Mouse (Mus musculus) kidney, postnatal 0 days (tissue): ENCODE data around the gene Frrs1. TPM values are rescaled to one million over a fixed set of nuclear protein-coding genes. Genes with fewer than 3 reads are reported as not detected.
A peak's percentile ranks its signal among the peaks of the same experiment; 100 is the strongest.
"Not testable (repeated sequence)": the region's sequence is repeated elsewhere in the genome, so short reads cannot be mapped to it uniquely, and the experiment has no call there.

Experiments
- ATAC-seq: fragments of 200-750 bp; cut with Nextera tagmentation; replicated peaks from 2 replicates; pipeline ENCODE4 v1.8.0; 2017; ENCODE audit warnings: low read depth, moderate number of reproducible peaks, moderate TSS enrichment, moderate library complexity; ENCODE audit not compliant: low FRiP score
- DNase-seq: peaks from one replicate; pipeline ENCODE4 v3.0.0-alpha.2; 2016; ENCODE audit warnings: low spot score
- H3K27ac ChIP-seq: fragments of 300-500 bp; sonication (generic); 2 replicates; pipeline ENCODE4 v1.5.1; 2014; ENCODE audit warnings: mild to moderate bottlenecking
- H3K27me3 ChIP-seq: fragments of 300-500 bp; sonication (generic); 2 replicates; pipeline ENCODE4 v1.6.1; 2014; ENCODE audit warnings: low read length, mixed read lengths; ENCODE audit not compliant: insufficient read depth
- H3K36me3 ChIP-seq: fragments of 300-500 bp; sonication (generic); 2 replicates; pipeline ENCODE4 v1.6.1; 2014; ENCODE audit warnings: low read length, mixed read lengths; ENCODE audit not compliant: insufficient read depth
- H3K4me1 ChIP-seq: fragments of 300-500 bp; sonication (generic); replicated peaks from 2 replicates; pipeline ENCODE4 v1.6.1; 2014; ENCODE audit warnings: antibody characterized with exemption, low read length, mixed read lengths; ENCODE audit not compliant: insufficient read depth
- H3K4me2 ChIP-seq: fragments of 300-500 bp; sonication (generic); 2 replicates; pipeline ENCODE4 v1.6.1; 2014; ENCODE audit warnings: mild to moderate bottlenecking, low read length, moderate library complexity, mixed read lengths
- H3K4me3 ChIP-seq: fragments of 300-500 bp; sonication (generic); replicated peaks from 2 replicates; pipeline ENCODE4 v1.5.1; 2014; ENCODE audit warnings: low read depth, low read length
- H3K9ac ChIP-seq: fragments of 300-500 bp; sonication (generic); 2 replicates; pipeline ENCODE4 v1.6.1; 2014; ENCODE audit warnings: low read depth, low read length
- H3K9me3 ChIP-seq: fragments of 300-500 bp; sonication (generic); replicated peaks from 2 replicates; pipeline ENCODE4 v1.6.1; 2016; ENCODE audit warnings: low read length, inconsistent platforms, mixed read lengths
- CTCF ChIP-seq: IDR thresholded peaks from 2 replicates; pipeline ENCODE4 v1.5.1; 2016; ENCODE audit warnings: antibody characterized with exemption, low read depth, mild to moderate bottlenecking, moderate library complexity
- WGBS: fragments of 180-500 bp; shearing (Covaris S2); extraction: QIAGEN DNeasy Blood & Tissue Kit; methylation state at CpG from one replicate; pipeline ENCODE4 v1.1.7; 2014; 5-methylcytosine and 5-hydroxymethylcytosine counted together
- polyA plus RNA-seq: library from polyadenylated mRNA; unstranded; fragments of >200 nt; fragmentation: Nextera tagmentation; extraction: Ambion mirVana; gene quantifications from 2 replicates; pipeline ENCODE4 v1.2.1, GENCODE M21; 2015

The Frrs1 gene
- polyA plus RNA-seq: 21.6 and 21.7 TPM in 2 replicates

DNA sequence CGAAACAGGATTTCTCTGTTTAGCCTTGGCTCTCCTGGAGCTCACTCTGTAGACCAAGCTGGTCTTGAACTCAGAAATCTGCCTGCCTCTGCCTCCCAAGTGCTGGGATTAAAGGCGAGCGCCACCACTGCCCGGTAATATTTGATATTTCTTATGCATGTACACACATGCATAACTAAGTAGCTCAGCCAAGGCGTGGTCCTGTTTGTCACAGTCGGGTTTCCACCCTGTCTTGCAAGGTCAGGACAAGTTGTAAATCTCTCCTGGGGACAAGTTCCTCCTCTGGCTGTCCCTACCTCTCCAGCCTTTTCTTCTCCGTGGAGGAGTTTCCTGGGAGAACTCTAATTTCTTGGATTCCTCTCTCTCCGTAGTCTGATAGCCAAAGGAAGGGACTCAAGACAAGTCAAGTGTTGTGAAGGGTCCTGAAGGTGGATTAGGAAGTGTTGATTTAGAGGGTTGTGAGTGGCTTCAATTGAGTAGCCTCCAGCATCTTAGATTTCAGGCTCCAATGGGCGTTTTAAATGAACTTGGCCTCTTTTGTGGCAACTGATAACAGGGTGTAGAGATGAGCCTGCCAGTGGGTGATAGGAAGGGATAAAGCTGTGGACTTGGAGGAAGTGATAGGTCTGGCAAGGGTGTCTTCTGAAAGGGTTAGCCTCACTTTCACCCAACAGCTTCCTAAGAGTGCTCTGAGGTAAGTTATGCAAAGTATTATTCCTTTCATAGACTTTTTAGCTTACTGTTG is at the start of gene Frrs1:
TSS of gene Frrs1 (plus strand) at position 524 of the 745 bp plus-strand sequence.
- no peak within 1 kb of the TSS for H3K9ac ChIP-seq
- no peak for ATAC-seq
- DNase-seq: no peak
- H3K4me3 ChIP-seq: no peak within 1 kb of the TSS
- no peak within 1 kb of the TSS for H3K4me2 ChIP-seq
- no peak within 1 kb of the TSS for H3K27ac ChIP-seq
- H3K27me3 ChIP-seq: no peaks in the 10 kb centered on the region
- H3K9me3 ChIP-seq: no peaks in the 10 kb centered on the region
- TF ChIP-seq CTCF: no peak
- no peaks in the 10 kb centered on the region for H3K4me1 ChIP-seq
- 62% methylated on average over 9 of the region's 9 CpGs for WGBS
- no peaks in the 10 kb centered on the region for H3K36me3 ChIP-seq

DNA sequence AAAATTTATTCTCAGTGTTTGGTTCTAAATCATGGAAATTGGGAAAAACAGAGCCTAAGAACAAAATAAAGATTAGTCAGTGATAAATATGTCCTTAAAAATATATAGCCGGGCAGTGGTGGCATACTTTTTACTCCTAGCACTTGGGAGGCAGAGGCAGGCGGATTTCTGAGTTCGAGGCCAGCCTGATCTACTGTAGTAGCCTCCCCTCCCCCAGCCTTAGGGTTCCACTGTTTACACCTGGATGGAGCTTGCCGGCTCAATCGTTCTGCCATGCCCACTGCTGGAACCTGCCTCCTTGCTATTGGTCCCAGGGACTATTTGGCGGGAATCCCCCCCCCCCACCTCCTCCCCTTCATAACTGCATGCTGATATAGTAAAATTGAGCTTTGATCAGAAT is 48.9 kb upstream of the Frrs1 start:
- H3K9ac ChIP-seq, ATAC-seq, H3K36me3 ChIP-seq, H3K4me1 ChIP-seq, H3K27ac ChIP-seq, H3K9me3 ChIP-seq, H3K4me3 ChIP-seq, H3K4me2 ChIP-seq, DNase-seq, H3K27me3 ChIP-seq: not testable (repeated sequence)
- WGBS: 86% methylated on average over 6 of the region's 6 CpGs

DNA sequence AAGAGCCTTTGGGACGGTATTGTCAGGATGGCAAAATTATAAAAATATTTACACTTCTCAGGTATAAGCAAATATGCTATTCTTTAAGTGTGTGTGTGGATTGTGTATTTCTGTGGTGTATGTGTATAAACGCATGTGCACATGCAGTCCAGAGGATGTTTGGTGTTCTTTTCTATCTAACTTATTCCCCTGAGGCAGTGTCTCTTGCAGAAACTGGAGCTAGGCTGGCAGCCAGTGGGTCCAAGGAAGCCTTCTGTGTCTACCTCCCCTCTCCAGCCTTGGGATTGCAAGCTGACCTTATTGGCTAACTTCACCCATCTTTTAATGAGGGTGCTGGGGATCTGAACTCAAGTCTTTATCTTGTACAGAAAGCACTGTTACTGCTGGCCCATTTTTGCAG is 46.3 kb upstream of the Frrs1 start:
- Histone ChIP-seq H3K4me2 (no peak overlapping the region), H3K27ac (no peak overlapping the region), H3K9ac (no peak overlapping the region), H3K36me3 (no peaks in the 10 kb centered on the region), H3K4me3 (no peak overlapping the region), H3K27me3 (no peaks in the 10 kb centered on the region), H3K4me1 (no peaks in the 10 kb centered on the region), H3K9me3 (no peaks in the 10 kb centered on the region)
- DNase-seq (no peak), ATAC-seq (no peak)
- 93% methylated on average over 2 of the region's 2 CpGs for WGBS
- TF ChIP-seq CTCF: no peak

DNA sequence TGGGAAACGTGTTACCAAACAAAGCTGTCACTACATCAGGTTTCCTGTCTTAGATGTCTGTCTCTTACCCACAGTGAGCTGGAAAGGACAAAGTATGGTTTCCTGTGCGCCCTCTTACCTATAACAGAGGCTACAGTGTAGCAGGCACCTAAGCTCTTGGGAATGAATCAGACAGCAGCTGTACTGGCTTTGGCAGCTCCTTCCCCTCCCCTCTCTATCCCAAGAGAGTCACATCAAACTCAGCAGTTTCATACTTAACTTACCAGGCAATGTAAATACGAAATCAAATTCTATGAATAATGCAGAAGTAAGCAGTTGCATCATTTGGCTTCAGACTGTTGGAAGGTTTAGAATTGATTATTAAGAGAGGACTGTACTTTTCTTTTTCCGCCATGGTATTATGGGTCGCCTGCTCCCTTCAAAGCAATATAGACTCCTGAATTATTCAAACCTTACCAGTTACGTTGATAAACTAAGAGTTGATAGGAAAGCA is 43.9 kb upstream of the Frrs1 start:
- Histone ChIP-seq H3K4me1 (no peaks in the 10 kb centered on the region), H3K4me2 (no peak overlapping the region), H3K9me3 (no peaks in the 10 kb centered on the region), H3K9ac (no peak overlapping the region), H3K27ac (no peak overlapping the region), H3K27me3 (no peaks in the 10 kb centered on the region), H3K36me3 (no peaks in the 10 kb centered on the region), H3K4me3 (no peak overlapping the region)
- TF ChIP-seq CTCF: no peak
- no peak for ATAC-seq
- DNase-seq: no peak
- 79% methylated on average over 6 of the region's 6 CpGs for WGBS

DNA sequence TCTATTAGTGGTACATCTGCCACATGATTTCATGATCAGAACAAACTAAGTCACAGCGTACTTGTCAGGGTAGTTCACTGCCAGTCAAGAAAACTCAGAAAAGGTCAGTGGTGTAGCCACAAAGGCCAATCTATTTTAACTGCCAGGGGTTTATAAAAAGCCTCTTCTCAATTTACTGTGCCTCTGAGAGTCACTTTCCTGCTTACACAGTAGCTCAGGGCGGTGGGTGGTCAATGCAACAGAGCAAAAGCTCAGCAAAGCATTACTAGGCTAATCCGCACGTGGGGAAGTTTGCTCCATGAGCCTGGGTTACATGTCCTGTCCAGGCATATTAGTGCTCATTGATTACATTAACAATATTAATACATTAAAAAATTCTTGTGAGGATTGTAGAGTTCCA is 43.3 kb upstream of the Frrs1 start:
- TF ChIP-seq CTCF: no peak
- Histone ChIP-seq H3K36me3 (no peaks in the 10 kb centered on the region), H3K4me2 (no peak overlapping the region), H3K9me3 (no peaks in the 10 kb centered on the region), H3K4me3 (no peak overlapping the region), H3K9ac (no peak overlapping the region), H3K4me1 (no peaks in the 10 kb centered on the region), H3K27ac (no peak overlapping the region), H3K27me3 (no peaks in the 10 kb centered on the region)
- no peak for ATAC-seq
- no peak for DNase-seq
- 66% methylated on average over 4 of the region's 4 CpGs for WGBS

DNA sequence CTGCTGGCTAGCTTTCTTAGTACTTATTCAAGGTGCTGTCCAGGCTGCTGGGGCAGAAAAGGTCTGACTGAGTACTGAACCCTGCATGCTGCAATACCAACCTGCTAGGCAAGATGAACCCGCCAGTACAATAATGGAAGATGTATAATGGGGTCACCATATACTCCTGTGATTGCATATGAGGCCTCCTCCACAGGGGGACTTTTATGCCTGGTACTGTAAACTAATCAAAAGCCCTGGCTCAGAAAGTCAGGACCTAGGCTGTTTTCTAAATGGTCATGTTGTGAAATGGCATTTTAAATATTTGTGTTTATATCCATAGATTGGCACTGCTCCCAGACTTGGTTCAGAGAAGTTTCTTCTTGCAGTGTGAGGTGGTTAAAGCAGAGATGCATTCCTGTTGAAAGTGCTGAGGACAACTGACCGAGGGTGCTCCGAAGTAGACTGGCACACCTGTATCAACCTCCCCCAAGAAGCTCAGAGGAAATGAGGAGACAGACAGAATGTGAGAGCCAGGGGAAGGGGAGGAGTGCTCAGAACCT is 42.5 kb upstream of the Frrs1 start:
- Histone ChIP-seq H3K4me1 (no peaks in the 10 kb centered on the region), H3K9ac (no peak overlapping the region), H3K27ac (no peak overlapping the region), H3K4me2 (no peak overlapping the region), H3K4me3 (no peak overlapping the region), H3K9me3 (no peaks in the 10 kb centered on the region), H3K27me3 (no peaks in the 10 kb centered on the region), H3K36me3 (no peaks in the 10 kb centered on the region)
- 0 out of 2 replicates have a peak, but pooled peaks have one; percentile 5 for TF ChIP-seq CTCF
- 89% methylated on average over 3 of the region's 3 CpGs for WGBS
- DNase-seq (no peak), ATAC-seq (no peak)
